ENCODE assay signal across 8 mouse cellular contexts in genomic region chr11:113806382-113807077, GRCm38 (mm10). TPM values are rescaled to one million over a fixed set of nuclear protein-coding genes. Genes with fewer than 3 reads are reported as not detected.
DNase-seq lines count a peak whose midpoint lies in the region; ATAC-seq and TF ChIP-seq lines count a peak whose summit lies in the region.

No protein-coding gene starts in this region.

- H3K4me1 ChIP-seq in forebrain, embryonic 10.5 days = peaks cover 68% of the 10 kb centered on the region
- H3K4me1 ChIP-seq in forebrain, embryonic 11.5 days (replicated peaks; ENCODE audit: control insufficient read depth, insufficient read depth, low read length) = peaks cover 28% of the 10 kb centered on the region
- H3K4me1 ChIP-seq in midbrain, embryonic 15.5 days = peaks cover 14% of the 10 kb centered on the region
- H3K4me1 ChIP-seq in midbrain, embryonic 16.5 days (ENCODE audit: control insufficient read depth, insufficient read depth, low read length) = peaks cover 8% of the 10 kb centered on the region
- peaks cover 43% of the 10 kb centered on the region for H3K4me1 ChIP-seq in intestine, embryonic 15.5 days (replicated peaks)
- H3K4me1 ChIP-seq in lung, postnatal 0 days (ENCODE audit: insufficient read depth, low read depth, low read length) = peaks cover 29% of the 10 kb centered on the region

- no peaks in the 10 kb centered on the region for H3K9me3 ChIP-seq in forebrain, embryonic 10.5 days
- H3K9me3 ChIP-seq in forebrain, embryonic 11.5 days (ENCODE audit: control insufficient read depth, low read length) = no peaks in the 10 kb centered on the region
- H3K9me3 ChIP-seq in midbrain, embryonic 15.5 days = no peaks in the 10 kb centered on the region
- H3K9me3 ChIP-seq in midbrain, embryonic 16.5 days (replicated peaks; ENCODE audit: control insufficient read depth, low read length, poor library complexity, severe bottlenecking) = no peaks in the 10 kb centered on the region
- H3K9me3 ChIP-seq in intestine, embryonic 15.5 days = no peaks in the 10 kb centered on the region
- no peaks in the 10 kb centered on the region for H3K9me3 ChIP-seq in lung, postnatal 0 days (ENCODE audit: low read length)

- no peak overlapping the region for H3K4me2 ChIP-seq in forebrain, embryonic 11.5 days (ENCODE audit: low read depth, low read length, severe bottlenecking)
- no peak overlapping the region for H3K4me2 ChIP-seq in midbrain, embryonic 15.5 days
- H3K4me2 ChIP-seq in midbrain, embryonic 16.5 days (ENCODE audit: low read length) = no peak overlapping the region
- H3K4me2 ChIP-seq in intestine, embryonic 15.5 days (replicated peaks) = no peak overlapping the region
- H3K4me2 ChIP-seq in lung, postnatal 0 days (replicated peaks; ENCODE audit: low read depth, low read length) = no peak overlapping the region

- H3K4me3 ChIP-seq in forebrain, embryonic 10.5 days = no peak overlapping the region
- H3K4me3 ChIP-seq in forebrain, embryonic 11.5 days (ENCODE audit: low read depth, low read length) = no peak overlapping the region
- H3K4me3 ChIP-seq in midbrain, embryonic 15.5 days = no peak overlapping the region
- no peak overlapping the region for H3K4me3 ChIP-seq in midbrain, embryonic 16.5 days (ENCODE audit: low read depth, low read length)
- no peak overlapping the region for H3K4me3 ChIP-seq in intestine, embryonic 15.5 days (replicated peaks)
- no peak overlapping the region for H3K4me3 ChIP-seq in lung, postnatal 0 days (ENCODE audit: low read depth, low read length)

- H3K36me3 ChIP-seq in forebrain, embryonic 10.5 days (replicated peaks) = no peaks in the 10 kb centered on the region
- no peaks in the 10 kb centered on the region for H3K36me3 ChIP-seq in forebrain, embryonic 11.5 days (ENCODE audit: control insufficient read depth, insufficient read depth, low read length)
- H3K36me3 ChIP-seq in midbrain, embryonic 15.5 days (replicated peaks) = no peaks in the 10 kb centered on the region
- H3K36me3 ChIP-seq in midbrain, embryonic 16.5 days (ENCODE audit: control insufficient read depth, insufficient read depth, low read length) = no peaks in the 10 kb centered on the region
- no peaks in the 10 kb centered on the region for H3K36me3 ChIP-seq in intestine, embryonic 15.5 days
- H3K36me3 ChIP-seq in lung, postnatal 0 days (ENCODE audit: insufficient read depth, low read length) = no peaks in the 10 kb centered on the region

- WGBS in forebrain, embryonic 10.5 days = 44% methylated on average over 9 of the region's 9 CpGs
- WGBS in forebrain, embryonic 11.5 days = 41% methylated on average over 9 of the region's 9 CpGs
- WGBS in midbrain, embryonic 15.5 days = 38% methylated on average over 9 of the region's 9 CpGs
- 35% methylated on average over 9 of the region's 9 CpGs for WGBS in midbrain, embryonic 16.5 days
- 46% methylated on average over 9 of the region's 9 CpGs for WGBS in intestine, embryonic 15.5 days
- 30% methylated on average over 9 of the region's 9 CpGs for WGBS in lung, postnatal 0 days

- peaks cover 15% of the 10 kb centered on the region for H3K27me3 ChIP-seq in forebrain, embryonic 10.5 days (ENCODE audit: poor library complexity, severe bottlenecking)
- H3K27me3 ChIP-seq in forebrain, embryonic 11.5 days (ENCODE audit: control insufficient read depth, insufficient read depth, low read length) = no peaks in the 10 kb centered on the region
- 0 out of 2 replicates have a peak, but pooled peaks cover 4% of the 10 kb centered on the region for H3K27me3 ChIP-seq in midbrain, embryonic 15.5 days (replicated peaks)
- H3K27me3 ChIP-seq in midbrain, embryonic 16.5 days (ENCODE audit: control insufficient read depth, insufficient read depth, low read depth, low read length) = no peaks in the 10 kb centered on the region
- no peaks in the 10 kb centered on the region for H3K27me3 ChIP-seq in intestine, embryonic 15.5 days (replicated peaks)
- no peaks in the 10 kb centered on the region for H3K27me3 ChIP-seq in lung, postnatal 0 days (replicated peaks; ENCODE audit: insufficient read depth, low read length)

- no peak for TF ChIP-seq CTCF in lung, postnatal 0 days (IDR thresholded peaks at IDR 0.05)

- no peak for ATAC-seq in forebrain, embryonic 11.5 days (replicated peaks; ENCODE audit: low FRiP score)
- ATAC-seq in midbrain, embryonic 15.5 days (replicated peaks) = no peak
- no peak for ATAC-seq in midbrain, embryonic 16.5 days
- no peak for ATAC-seq in intestine, embryonic 15.5 days
- ATAC-seq in lung, postnatal 0 days = peak; percentile 6; the same call in 1 of the 2 replicates

- peak overlapping the region; percentile 75 for H3K27ac ChIP-seq in forebrain, embryonic 10.5 days
- no peak overlapping the region for H3K27ac ChIP-seq in forebrain, embryonic 11.5 days (ENCODE audit: low read depth, low read length)
- 0 out of 2 replicates have a peak overlapping the region, but pooled peaks have one; percentile 15 for H3K27ac ChIP-seq in midbrain, embryonic 15.5 days
- H3K27ac ChIP-seq in midbrain, embryonic 16.5 days (ENCODE audit: low read length) = no peak overlapping the region
- peak overlapping the region; percentile 46 for H3K27ac ChIP-seq in intestine, embryonic 15.5 days
- peak overlapping the region; percentile 91 for H3K27ac ChIP-seq in lung, postnatal 0 days (ENCODE audit: low read length)

- TF ChIP-seq EP300 in lung, postnatal 0 days (IDR thresholded peaks at IDR 0.05) = no peak

- DNase-seq in forebrain, embryonic 10.5 days (ENCODE audit: extremely low spot score, low spot score) = no peak
- DNase-seq in forebrain, embryonic 11.5 days (ENCODE audit: low spot score) = no peak
- DNase-seq in lung, postnatal 0 days (ENCODE audit: low spot score) = peak; percentile 78
- DNase-seq in spleen, postnatal 4 days (ENCODE audit: low spot score in 2 of 2) = no peak
- no peak for DNase-seq in thymus, adult 18-20 months

- no peak overlapping the region for H3K9ac ChIP-seq in forebrain, embryonic 11.5 days (ENCODE audit: low read length)
- H3K9ac ChIP-seq in midbrain, embryonic 15.5 days = no peak overlapping the region
- no peak overlapping the region for H3K9ac ChIP-seq in midbrain, embryonic 16.5 days (ENCODE audit: low read depth, low read length)
- H3K9ac ChIP-seq in intestine, embryonic 15.5 days = no peak overlapping the region
- H3K9ac ChIP-seq in lung, postnatal 0 days (replicated peaks; ENCODE audit: low read depth) = 0 out of 2 replicates have a peak overlapping the region, but pooled peaks have one; percentile 5

RNA-seq across cellular contexts. Expression of gene Cdc42ep4, which starts 54.8 kb away (rescaled TPM):
- 107 TPM in 2 replicates for polyA plus RNA-seq in forebrain, embryonic 10.5 days (2016; fragmentation: Nextera tagmentation; extraction: Ambion mirVana)
- 78.5 and 88.6 TPM in 2 replicates for polyA plus RNA-seq in forebrain, embryonic 11.5 days (2014; fragmentation: Nextera tagmentation; extraction: Ambion mirVana)
- polyA plus RNA-seq in midbrain, embryonic 15.5 days (2015; fragmentation: Nextera tagmentation; extraction: Ambion mirVana) = 72.0 and 72.4 TPM in 2 replicates
- 73.2 and 75.0 TPM in 2 replicates for polyA plus RNA-seq in midbrain, embryonic 16.5 days (2015; fragmentation: Nextera tagmentation; extraction: Ambion mirVana)
- polyA plus RNA-seq in intestine, embryonic 15.5 days (2015; fragmentation: Nextera tagmentation; extraction: Ambion mirVana) = 54.4 and 57.8 TPM in 2 replicates
- 92.8 and 116 TPM in 2 replicates for polyA plus RNA-seq in lung, postnatal 0 days (2015; fragmentation: Nextera tagmentation; extraction: Ambion mirVana)

Comparison
In these comparisons a context has a peak if more than half of its experiments do, and no peak if none do; other contexts are left out.
1. H3K27ac ChIP-seq: peak in forebrain, embryonic 10.5 days (single experiment), midbrain, embryonic 15.5 days (single experiment), intestine, embryonic 15.5 days (single experiment) and lung, postnatal 0 days (single experiment); none in forebrain, embryonic 11.5 days (single experiment) and midbrain, embryonic 16.5 days (single experiment).